Mouse (Mus musculus) T-cell, adult 2 months (primary cell): ENCODE data around the gene Kirrel2.

Experiments
- DNase-seq: peaks from one replicate; pipeline ENCODE4 v3.0.0; 2022; ENCODE audit warnings: low spot score

The Kirrel2 gene

DNA sequence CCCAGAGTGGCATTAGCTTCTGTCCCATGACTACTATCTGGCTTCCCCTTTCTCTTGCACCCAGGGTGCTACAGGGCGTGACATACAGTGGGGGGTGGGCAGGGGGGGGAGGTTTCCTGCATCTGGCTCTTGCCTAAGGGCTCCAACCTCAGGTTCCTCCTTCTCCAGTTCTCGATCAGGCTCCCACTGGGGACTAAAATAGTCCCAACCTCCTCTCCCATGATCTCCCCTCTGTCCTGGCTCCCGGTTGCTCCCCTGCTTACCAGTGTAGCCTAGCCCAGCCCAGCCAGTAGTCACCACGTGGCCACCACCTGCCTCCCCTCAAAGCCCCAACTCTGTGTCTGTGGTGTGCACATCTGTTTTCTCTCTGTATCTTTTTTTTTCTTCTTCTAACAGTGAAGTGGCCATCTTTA, 44.7 kb downstream of the Kirrel2 start:
- DNase-seq = no peak

DNA sequence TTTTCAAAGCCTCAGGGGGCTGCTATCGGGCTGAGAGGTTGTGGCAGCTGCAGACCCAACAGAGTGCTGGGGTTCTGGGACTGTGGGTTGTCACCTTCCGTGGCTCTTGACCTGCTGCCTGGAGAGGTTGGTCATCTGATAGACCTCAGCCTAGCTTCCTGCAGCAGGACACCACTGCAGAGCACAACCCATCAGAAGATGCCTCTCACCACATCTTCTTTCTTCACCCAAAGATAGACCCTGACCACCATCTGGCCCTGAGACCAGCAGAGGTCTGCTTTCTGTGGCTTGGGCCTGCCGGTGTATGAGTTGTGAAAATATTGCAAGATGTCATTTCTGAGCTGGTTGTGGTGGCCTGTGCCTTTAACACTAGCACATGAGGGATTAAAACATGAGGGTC, 46.5 kb downstream of the Kirrel2 start:
- DNase-seq = no peak

DNA sequence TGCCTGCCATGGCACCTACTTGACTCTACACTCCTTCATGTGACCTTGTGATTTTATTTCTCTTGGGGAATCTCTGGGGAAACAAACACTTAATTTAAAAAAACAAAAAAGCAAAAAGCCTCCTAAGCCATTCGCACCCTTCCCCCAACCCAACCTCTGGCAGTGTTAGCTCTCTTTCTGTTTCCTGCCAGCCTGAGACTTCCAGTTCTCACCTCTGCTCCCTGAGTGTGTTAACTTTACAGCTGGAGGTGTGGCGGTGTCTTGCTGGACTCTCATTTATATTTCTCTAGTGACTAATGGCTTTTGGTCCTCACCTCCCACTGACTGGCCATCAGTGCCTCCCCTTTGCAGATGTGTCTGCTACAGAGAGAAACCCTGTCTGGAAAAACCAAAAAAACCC, 47.7 kb downstream of the Kirrel2 start:
- no peak for DNase-seq

DNA sequence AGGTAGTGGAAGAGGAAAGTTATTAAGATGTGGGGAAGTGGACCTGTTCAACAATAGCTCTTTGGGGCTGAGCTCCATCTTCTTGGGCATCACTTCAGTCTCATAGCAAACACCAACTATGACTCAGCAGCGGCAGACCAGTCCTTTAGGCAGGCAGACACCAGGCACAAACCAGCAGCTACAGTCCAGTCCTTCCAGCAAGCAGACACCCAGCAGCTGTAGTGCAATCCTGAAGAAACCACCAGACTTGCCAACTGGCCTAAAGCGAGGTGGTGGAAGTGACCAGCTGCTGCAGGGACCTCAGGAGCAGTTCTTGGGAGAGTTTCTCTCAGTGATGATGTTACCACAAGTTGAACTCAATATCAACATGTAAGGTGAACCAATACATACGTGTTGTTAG, 48.9 kb downstream of the Kirrel2 start:
- no peak for DNase-seq

DNA sequence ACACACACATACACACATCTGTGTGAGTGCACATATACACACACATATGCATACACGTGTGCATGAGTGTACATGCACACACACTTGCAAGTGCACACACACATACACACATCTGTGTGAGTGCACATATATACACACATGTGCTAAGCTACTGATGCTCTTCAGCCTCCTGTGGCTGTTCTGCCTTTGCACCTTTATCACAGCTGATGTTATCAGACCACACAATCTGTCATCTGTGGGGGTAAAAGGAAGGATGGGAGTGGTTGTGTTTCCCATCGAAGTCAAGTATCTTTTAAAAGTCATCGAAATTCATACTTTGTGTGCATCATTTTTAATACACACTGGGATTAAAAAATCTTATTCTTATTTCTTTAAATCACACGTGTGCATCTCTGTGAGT, 55.1 kb downstream of the Kirrel2 start:
- DNase-seq = no peak

DNA sequence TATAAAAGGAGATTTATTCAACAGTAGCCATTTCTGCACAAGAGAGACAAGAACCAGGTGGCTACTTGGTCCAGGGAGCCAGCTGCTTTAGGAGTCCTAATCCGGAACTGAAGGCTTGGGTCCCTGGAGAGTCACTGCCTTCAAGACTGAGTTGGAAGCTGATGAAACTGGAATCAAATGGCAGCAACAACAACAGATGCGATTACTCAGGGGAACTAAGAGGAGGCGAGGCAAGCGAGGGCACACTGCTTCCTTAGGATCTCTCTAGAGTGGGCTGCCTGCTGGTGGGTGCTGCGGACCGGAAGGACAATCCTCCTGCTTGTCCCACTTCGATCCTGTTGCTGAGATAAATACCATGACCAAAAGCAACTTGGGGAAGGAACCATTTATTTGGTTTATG, 57.8 kb downstream of the Kirrel2 start:
- DNase-seq = no peak
